Mouse (Mus musculus) limb, embryonic 13.5 days (tissue): ENCODE measurements at regions not wholly inside any gene's neighbourhood (a gene's known extent, or its start where the extent isn't known, plus 50 kb on each side); places are given as distances from the start of the nearest gene placed in this dataset.

ENCODE experiments used
- ATAC-seq: fragments of 200-750 bp; cut with Nextera tagmentation; 2 replicates; pipeline ENCODE4 v1.8.0; 2017; ENCODE audit warnings: low read depth, moderate number of reproducible peaks, moderate TSS enrichment; ENCODE audit not compliant: low FRiP score
- H3K27ac ChIP-seq: fragments of 300-500 bp; sonication (generic); 2 replicates; pipeline ENCODE4 v1.5.1; 2015; ENCODE audit warnings: inconsistent platforms, mild to moderate bottlenecking, moderate library complexity
- H3K27me3 ChIP-seq: fragments of 300-500 bp; sonication (generic); 2 replicates; pipeline ENCODE4 v1.6.1; 2015; ENCODE audit warnings: mild to moderate bottlenecking, inconsistent platforms
- H3K36me3 ChIP-seq: fragments of 300-500 bp; sonication (generic); 2 replicates; pipeline ENCODE4 v1.6.1; 2015; ENCODE audit warnings: inconsistent platforms, mild to moderate bottlenecking, moderate library complexity
- H3K4me1 ChIP-seq: fragments of 300-500 bp; sonication (generic); 2 replicates; pipeline ENCODE4 v1.6.1; 2015; ENCODE audit warnings: inconsistent platforms
- H3K4me2 ChIP-seq: fragments of 300-500 bp; sonication (generic); replicated peaks from 2 replicates; pipeline ENCODE4 v1.6.1; 2015; ENCODE audit warnings: inconsistent platforms, mild to moderate bottlenecking, moderate library complexity
- H3K4me3 ChIP-seq: fragments of 300-500 bp; sonication (generic); 2 replicates; pipeline ENCODE4 v1.5.1; 2015; ENCODE audit warnings: moderate library complexity, mild to moderate bottlenecking, inconsistent platforms
- H3K9ac ChIP-seq: fragments of 300-500 bp; sonication (generic); 2 replicates; pipeline ENCODE4 v1.6.1; 2015; ENCODE audit warnings: mild to moderate bottlenecking, inconsistent platforms
- H3K9me3 ChIP-seq: fragments of 300-500 bp; sonication (generic); 2 replicates; pipeline ENCODE4 v1.6.1; 2016; ENCODE audit warnings: inconsistent platforms
- WGBS: fragments of 180-500 bp; shearing (Covaris S2); methylation state at CpG from one replicate; pipeline ENCODE4 v1.1.7; 2015; 5-methylcytosine and 5-hydroxymethylcytosine counted together

GRCm38 (mm10) chr1:61372581-61372980, 266.0 kb upstream of the Pard3b start:
- 48% methylated on average over 4 of the region's 4 CpGs for WGBS
- no peak for ATAC-seq
- Histone ChIP-seq H3K27ac (no peak overlapping the region), H3K9ac (no peak overlapping the region), H3K4me1 (peaks cover 10% of the 10 kb centered on the region), H3K4me2 (no peak overlapping the region), H3K4me3 (no peak overlapping the region), H3K36me3 (no peaks in the 10 kb centered on the region), H3K27me3 (no peaks in the 10 kb centered on the region), H3K9me3 (peaks cover 3% of the 10 kb centered on the region; the same call in 1 of the 2 replicates)

GRCm38 (mm10) chr1:61373661-61374491, 264.7 kb upstream of the Pard3b start:
- H3K4me2 ChIP-seq: no peak overlapping the region
- no peak for ATAC-seq
- H3K27ac ChIP-seq: no peak overlapping the region
- no peaks in the 10 kb centered on the region for H3K36me3 ChIP-seq
- H3K4me3 ChIP-seq: no peak overlapping the region
- 63% methylated on average over 17 of the region's 17 CpGs for WGBS
- peaks cover 3% of the 10 kb centered on the region; the same call in 1 of the 2 replicates for H3K9me3 ChIP-seq
- H3K4me1 ChIP-seq: peaks cover 19% of the 10 kb centered on the region
- H3K9ac ChIP-seq: no peak overlapping the region
- peaks cover under 1% of the 10 kb centered on the region; the same call in 1 of the 2 replicates for H3K27me3 ChIP-seq

GRCm38 (mm10) chr1:61376417-61376816, 262.2 kb upstream of the Pard3b start:
- Histone ChIP-seq H3K4me1 (peaks cover 36% of the 10 kb centered on the region), H3K4me3 (no peak overlapping the region), H3K9me3 (no peaks in the 10 kb centered on the region; the same call in 1 of the 2 replicates), H3K27ac (no peak overlapping the region), H3K4me2 (no peak overlapping the region), H3K27me3 (peaks cover 2% of the 10 kb centered on the region; the same call in 1 of the 2 replicates), H3K9ac (no peak overlapping the region), H3K36me3 (no peaks in the 10 kb centered on the region)
- no peak for ATAC-seq
- 54% methylated on average over 4 of the region's 4 CpGs for WGBS

- no peak for ATAC-seq
- Histone ChIP-seq H3K4me1 (peaks cover 36% of the 10 kb centered on the region), H3K27me3 (peaks cover 2% of the 10 kb centered on the region; the same call in 1 of the 2 replicates), H3K4me2 (peak overlapping the region; percentile 42), H3K36me3 (no peaks in the 10 kb centered on the region), H3K9ac (no peak overlapping the region), H3K9me3 (no peaks in the 10 kb centered on the region), H3K27ac (no peak overlapping the region), H3K4me3 (no peak overlapping the region)
- WGBS: 0% methylated on average over 7 of the region's 7 CpGs
Observed at GRCm38 (mm10) chr1:61377070-61377469, 261.6 kb upstream of the Pard3b start.

- Histone ChIP-seq H3K4me3 (no peak overlapping the region), H3K36me3 (no peaks in the 10 kb centered on the region), H3K27ac (no peak overlapping the region), H3K9ac (no peak overlapping the region), H3K4me1 (peaks cover 36% of the 10 kb centered on the region), H3K9me3 (no peaks in the 10 kb centered on the region), H3K27me3 (peaks cover 2% of the 10 kb centered on the region; the same call in 1 of the 2 replicates), H3K4me2 (no peak overlapping the region)
- no peak for ATAC-seq
- 69% methylated on average over 8 of the region's 8 CpGs for WGBS
Observed at GRCm38 (mm10) chr1:61378240-61378639, 260.4 kb upstream of the Pard3b start.

GRCm38 (mm10) chr1:61379771-61380517, 258.7 kb upstream of the Pard3b start:
- Histone ChIP-seq H3K36me3 (no peaks in the 10 kb centered on the region), H3K27ac (no peak overlapping the region), H3K4me3 (no peak overlapping the region), H3K9me3 (no peaks in the 10 kb centered on the region), H3K4me1 (peaks cover 36% of the 10 kb centered on the region), H3K27me3 (peaks cover 2% of the 10 kb centered on the region; the same call in 1 of the 2 replicates), H3K4me2 (no peak overlapping the region; the same call in 1 of the 2 replicates), H3K9ac (no peak overlapping the region)
- no peak for ATAC-seq
- WGBS: 53% methylated on average over 21 of the region's 21 CpGs

- Histone ChIP-seq H3K36me3 (no peaks in the 10 kb centered on the region), H3K4me1 (no peaks in the 10 kb centered on the region), H3K27me3 (no peaks in the 10 kb centered on the region), H3K9me3 (no peaks in the 10 kb centered on the region), H3K9ac (no peak overlapping the region), H3K27ac (no peak overlapping the region), H3K4me2 (no peak overlapping the region), H3K4me3 (no peak overlapping the region)
- WGBS: 38% methylated on average over 4 of the region's 4 CpGs
- ATAC-seq: no peak
Observed at GRCm38 (mm10) chr1:61387587-61387986, 251.0 kb upstream of the Pard3b start.

GRCm38 (mm10) chr1:61397796-61398195, 240.8 kb upstream of the Pard3b start:
- Histone ChIP-seq H3K4me3 (no peak overlapping the region), H3K9ac (no peak overlapping the region), H3K4me1 (0 out of 2 replicates have a peak, but pooled peaks cover 5% of the 10 kb centered on the region), H3K9me3 (no peaks in the 10 kb centered on the region), H3K36me3 (no peaks in the 10 kb centered on the region), H3K27ac (no peak overlapping the region), H3K27me3 (no peaks in the 10 kb centered on the region), H3K4me2 (no peak overlapping the region)
- WGBS: 41% methylated on average over 6 of the region's 6 CpGs
- ATAC-seq: no peak

GRCm38 (mm10) chr1:61402339-61402738, 236.3 kb upstream of the Pard3b start:
- Histone ChIP-seq H3K9me3 (no peaks in the 10 kb centered on the region), H3K27ac (no peak overlapping the region), H3K9ac (no peak overlapping the region), H3K4me1 (peaks cover 12% of the 10 kb centered on the region), H3K4me3 (peak overlapping the region; percentile 12), H3K4me2 (peak overlapping the region; percentile 49), H3K27me3 (no peaks in the 10 kb centered on the region), H3K36me3 (no peaks in the 10 kb centered on the region)
- 35% methylated on average over 8 of the region's 8 CpGs for WGBS
- ATAC-seq: no peak

- Histone ChIP-seq H3K4me3 (no peak overlapping the region), H3K9ac (no peak overlapping the region), H3K9me3 (no peaks in the 10 kb centered on the region), H3K36me3 (no peaks in the 10 kb centered on the region), H3K4me2 (no peak overlapping the region), H3K27ac (no peak overlapping the region), H3K27me3 (no peaks in the 10 kb centered on the region), H3K4me1 (peaks cover 14% of the 10 kb centered on the region)
- ATAC-seq: no peak
- 8% methylated on average over 9 of the region's 9 CpGs for WGBS
Observed at GRCm38 (mm10) chr1:61407201-61407600, 231.4 kb upstream of the Pard3b start.

GRCm38 (mm10) chr1:61414772-61415171, 223.9 kb upstream of the Pard3b start:
- WGBS: 47% methylated on average over 2 of the region's 2 CpGs
- no peaks in the 10 kb centered on the region for H3K27me3 ChIP-seq
- no peak overlapping the region for H3K4me3 ChIP-seq
- peaks cover 6% of the 10 kb centered on the region for H3K4me1 ChIP-seq
- H3K27ac ChIP-seq: no peak overlapping the region
- H3K9ac ChIP-seq: no peak overlapping the region
- no peak for ATAC-seq
- H3K9me3 ChIP-seq: no peaks in the 10 kb centered on the region
- H3K4me2 ChIP-seq: no peak overlapping the region
- H3K36me3 ChIP-seq: no peaks in the 10 kb centered on the region
